Mouse (Mus musculus): Measurements from ENCODE around the gene Ndufa3. TPM values are rescaled to one million over a fixed set of nuclear protein-coding genes. Genes with fewer than 3 reads are reported as not detected.

The Ndufa3 gene
- total RNA-seq (2023): 100 to 1,000 TPM; 279 to 317 TPM

GRCm38 (mm10) chr7:3617242-3617995 is at the start of gene Ndufa3:
Gene Ndufa3, plus strand, starts transcription at chr7:3617373.

DNA sequence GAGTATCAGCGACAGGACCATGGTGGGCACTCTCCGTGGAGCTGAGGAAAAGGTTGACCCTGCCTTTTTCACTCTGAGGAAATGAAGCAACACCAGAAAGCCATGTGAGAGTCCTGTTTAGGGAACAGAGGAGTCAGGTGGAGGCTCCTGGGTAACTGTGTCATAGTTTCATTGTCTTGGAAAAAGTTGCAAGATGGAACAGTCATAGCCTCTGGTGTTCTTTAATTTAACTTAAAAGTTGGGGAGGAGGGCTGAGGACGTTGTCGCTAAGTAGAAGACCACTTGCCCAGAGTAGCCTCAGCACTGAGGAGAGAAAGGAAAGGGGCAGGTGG is 1.1 kb upstream of the Ndufa3 start, which contains the start of gene Oscar:
TSS of gene Oscar (minus strand) at position 101 of the 332 bp plus-strand sequence.

GRCm38 (mm10) chr7:3629543-3630477 is 12.6 kb downstream of the Ndufa3 start, which contains the start of the genes Tfpt and Prpf31:
Gene Tfpt, minus strand, starts transcription at chr7:3629929.
Gene Prpf31, plus strand, starts transcription at chr7:3629985.

GRCm38 (mm10) chr7:3644672-3645487 is 27.7 kb downstream of the Ndufa3 start, which contains the start of gene Cnot3:
Gene Cnot3, plus strand, starts transcription at chr7:3645268.

DNA sequence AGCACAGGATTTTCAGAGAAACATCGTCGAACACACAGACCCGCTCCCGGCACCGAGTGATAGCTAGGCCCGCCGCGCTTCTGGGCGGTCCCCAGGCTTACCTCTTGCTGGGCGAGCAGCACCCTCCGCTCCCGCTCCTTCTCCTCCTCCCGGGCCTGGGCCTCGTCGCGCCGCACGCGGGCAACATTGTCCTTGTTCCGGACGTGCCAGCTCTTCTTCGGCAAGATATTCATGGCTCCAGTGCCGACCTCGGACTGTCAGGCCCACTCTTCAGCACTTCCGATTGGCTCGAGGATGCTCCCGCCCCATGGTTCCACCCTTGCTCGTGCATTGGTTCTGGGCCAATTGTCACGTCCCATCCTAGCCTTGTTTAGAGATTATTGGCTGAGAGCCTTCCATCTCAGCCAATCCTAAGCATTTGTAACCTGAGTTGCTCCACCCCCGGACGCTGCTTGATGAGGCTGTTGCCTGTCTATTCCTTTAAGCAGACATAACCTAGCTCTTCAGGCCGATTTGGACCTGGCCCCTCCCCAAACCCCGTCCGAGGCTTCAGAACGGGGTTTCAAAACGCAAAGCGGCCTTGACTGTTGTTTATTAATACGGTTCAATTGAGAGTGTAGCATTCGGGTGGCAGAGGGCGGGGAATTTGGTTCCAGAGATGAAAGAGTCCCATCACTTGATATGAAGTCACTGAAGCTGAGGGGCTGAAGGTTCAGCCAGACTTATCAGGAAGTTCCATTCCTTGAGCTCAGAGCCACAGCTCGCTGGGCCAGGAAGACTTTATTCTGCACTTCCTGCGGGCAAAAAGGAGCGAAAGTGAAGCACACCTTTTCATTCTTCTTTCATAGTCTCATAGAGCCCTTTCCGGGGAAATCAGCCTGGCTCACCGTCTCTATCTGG is 48.3 kb downstream of the Ndufa3 start, which contains the start of gene Leng1:
TSS of gene Leng1 (minus strand) at position 626 of the 900 bp plus-strand sequence.

Other genes with a start within 250 kb of the Ndufa3 start
- gene Cacng8, start 226.7 kb upstream of the Ndufa3 start, total RNA-seq (2023): not detected
- gene Cacng6, start 193.2 kb upstream of the Ndufa3 start, total RNA-seq (2023): not detected
- gene Tarm1, start 114.7 kb upstream of the Ndufa3 start, total RNA-seq (2023): not detected
- not detected for gene Oscar, start 1.2 kb upstream of the Ndufa3 start, total RNA-seq (2023)
- gene Tfpt, start 12.6 kb downstream of the Ndufa3 start, total RNA-seq (2023): 10 to 100 TPM; 22.5 to 23.8 TPM
- gene Prpf31, start 12.6 kb downstream of the Ndufa3 start, total RNA-seq (2023): 10 to 100 TPM; 62.1 to 76.9 TPM
- gene Cnot3, start 27.9 kb downstream of the Ndufa3 start, total RNA-seq (2023): 100 to 1,000 TPM; 124 to 138 TPM
- 10 to 100 TPM; 10.8 to 11.4 TPM for gene Leng1, start 48.5 kb downstream of the Ndufa3 start, total RNA-seq (2023)
- 10 to 100 TPM in 1 of 2 experiments, 1 to 10 TPM in 1; 7.6 to 11.1 TPM for gene Tmc4, start 60.2 kb downstream of the Ndufa3 start, total RNA-seq (2023)
- gene Tsen34, start 75.5 kb downstream of the Ndufa3 start, total RNA-seq (2023): 10 to 100 TPM; 34.0 to 43.8 TPM
- gene Mboat7, start 76.2 kb downstream of the Ndufa3 start, total RNA-seq (2023): 10 to 100 TPM; 67.2 to 71.9 TPM
- gene Rps9, start 86.6 kb downstream of the Ndufa3 start, total RNA-seq (2023): 1,000 to 10,000 TPM; 1,992 to 2,030 TPM
- 10 to 100 TPM; 34.6 to 37.2 TPM for gene Pirb, start 103.0 kb downstream of the Ndufa3 start, total RNA-seq (2023)
- 1 to 10 TPM; 6.4 to 6.7 TPM for gene Gm15448, start 208.3 kb downstream of the Ndufa3 start, total RNA-seq (2023)
- gene Pira2, start 227.7 kb downstream of the Ndufa3 start, total RNA-seq (2023): 10 to 100 TPM in 1 of 2 experiments, 1 to 10 TPM in 1; 9.2 to 11.3 TPM

All from B cell, adult 67 days (primary cell).